Mouse (Mus musculus) c-Kit-negative CD71-positive TER-119-positive erythroid progenitor cells, embryonic 14.5 days (primary cell): ENCODE data around the gene Dctn5.
"Not testable (repeated sequence)": the region's sequence is repeated elsewhere in the genome, so short reads cannot be mapped to it uniquely, and the experiment has no call there.

ENCODE experiments used
- DNase-seq: peaks from one replicate; pipeline ENCODE4 v3.0.0-alpha.2; 2013; ENCODE audit warnings: low read depth, low spot score

Dctn5 gene

DNA sequence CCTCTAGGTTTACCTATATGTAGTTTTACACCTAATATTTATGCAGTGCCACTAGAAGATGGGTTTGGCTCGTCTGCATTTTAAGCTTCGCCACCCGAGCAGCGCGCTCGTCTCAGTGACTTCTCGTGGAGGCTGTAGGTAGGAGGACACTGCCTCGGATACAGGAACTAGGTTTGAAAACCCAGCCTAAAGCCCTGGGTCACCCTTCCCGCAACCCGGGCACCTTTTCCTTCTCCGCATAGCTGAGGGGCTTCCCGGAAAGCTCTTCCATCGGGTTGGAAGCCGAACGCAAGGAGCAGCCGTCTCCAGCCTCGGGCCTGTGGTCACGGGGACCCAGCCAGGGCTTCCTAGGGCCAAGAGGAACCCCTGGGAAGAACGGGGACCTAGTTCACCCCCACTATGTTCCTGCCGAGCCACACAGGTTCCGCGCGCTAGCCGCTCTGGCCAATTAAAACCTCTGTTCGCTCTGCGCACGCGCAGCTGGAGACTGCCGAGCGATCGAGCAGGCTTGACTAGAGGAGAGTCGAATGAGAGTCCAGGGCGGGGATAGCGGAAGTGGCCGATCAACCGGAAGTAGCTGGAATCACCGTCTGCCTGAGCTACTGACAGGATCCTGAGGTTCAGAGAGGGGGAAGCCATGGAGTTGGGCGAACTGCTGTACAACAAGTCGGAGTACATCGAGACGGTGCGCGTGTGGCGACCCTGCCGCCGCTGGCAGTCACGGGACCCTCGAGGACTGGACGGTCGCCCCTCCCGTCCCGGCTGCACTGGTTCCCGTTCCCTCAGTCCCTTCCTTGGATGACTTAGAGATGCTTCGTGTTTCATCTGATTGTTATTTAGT, at the start of gene Dctn5, which contains the start of gene Palb2:
Gene Dctn5 (plus strand): TSS at position 545 of the 841 bp plus-strand sequence.
Gene Palb2 (minus strand): TSS at position 489 of the 841 bp plus-strand sequence.
- peak; percentile 96 for DNase-seq

DNA sequence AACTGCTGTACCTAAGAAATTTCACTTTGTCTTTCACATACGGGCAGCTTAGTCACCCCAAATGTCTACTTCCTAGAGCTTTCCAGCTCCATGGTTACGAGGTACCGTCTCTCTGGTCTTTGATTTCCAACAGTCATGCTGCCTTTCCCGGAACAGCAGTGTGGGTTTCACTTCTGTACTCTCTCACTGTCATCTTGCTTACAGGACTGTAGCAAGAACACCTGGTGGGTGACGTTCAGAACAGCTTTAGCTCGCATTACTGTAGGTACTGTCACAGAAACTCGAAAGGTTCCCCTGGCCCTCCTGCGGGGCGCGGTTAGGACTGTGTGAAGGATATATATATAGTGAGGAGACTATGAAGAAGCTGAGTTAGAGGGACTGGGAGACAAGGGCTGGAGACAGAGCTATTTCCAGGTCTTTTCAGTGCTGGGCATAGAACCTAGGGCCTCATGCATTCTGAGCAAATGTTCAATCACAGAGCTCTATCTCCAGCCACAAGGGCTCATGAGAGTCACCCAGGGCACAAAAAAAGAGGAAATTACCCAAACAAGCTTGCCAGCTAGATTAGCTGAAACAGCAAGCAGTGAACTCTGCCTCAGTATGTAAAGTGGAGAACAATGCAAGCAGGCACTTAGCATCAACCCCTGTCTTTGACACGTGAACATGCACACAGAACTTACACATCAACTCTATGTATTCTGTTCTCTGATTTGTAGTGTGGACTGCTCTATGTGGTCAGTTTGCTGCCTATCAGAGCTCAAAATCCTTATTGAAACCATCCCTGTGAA, 45.5 kb upstream of the Dctn5 start:
- DNase-seq: no peak

DNA sequence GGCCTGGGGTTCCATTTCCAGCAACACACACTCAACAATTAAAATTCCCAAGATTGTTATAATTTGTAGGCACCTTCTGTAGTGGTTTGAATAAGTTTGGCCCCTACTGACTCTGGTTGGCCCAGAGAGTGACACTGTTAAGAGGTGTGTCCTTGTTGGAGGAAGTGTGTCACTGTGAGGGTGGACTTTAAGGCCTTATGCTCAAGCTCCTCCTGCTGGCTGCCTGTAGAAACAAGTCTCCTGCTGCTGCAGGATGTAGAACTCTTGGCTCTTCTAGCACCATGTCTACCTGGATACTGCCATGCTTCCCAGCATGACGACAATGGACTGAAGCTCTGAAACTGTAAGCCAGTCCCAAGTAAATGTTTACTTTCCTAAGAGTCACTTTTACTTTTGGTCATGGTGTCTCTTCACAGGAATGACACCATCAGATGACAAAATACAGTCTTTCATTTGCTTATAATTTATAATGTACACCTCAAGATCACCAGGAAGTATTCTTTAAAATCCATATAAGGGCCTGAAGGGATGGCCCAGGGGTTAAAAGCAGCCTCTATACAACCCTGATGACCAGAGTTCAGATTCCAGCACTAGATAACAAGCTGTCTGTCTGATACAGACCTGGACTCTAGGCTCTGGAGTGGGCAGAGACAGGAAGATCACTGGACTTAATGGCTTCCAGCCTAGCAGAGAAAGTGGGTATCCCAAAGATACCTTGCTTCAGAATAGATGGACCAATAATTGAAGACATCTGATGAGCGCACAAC, 38.1 kb upstream of the Dctn5 start:
- no peak for DNase-seq

DNA sequence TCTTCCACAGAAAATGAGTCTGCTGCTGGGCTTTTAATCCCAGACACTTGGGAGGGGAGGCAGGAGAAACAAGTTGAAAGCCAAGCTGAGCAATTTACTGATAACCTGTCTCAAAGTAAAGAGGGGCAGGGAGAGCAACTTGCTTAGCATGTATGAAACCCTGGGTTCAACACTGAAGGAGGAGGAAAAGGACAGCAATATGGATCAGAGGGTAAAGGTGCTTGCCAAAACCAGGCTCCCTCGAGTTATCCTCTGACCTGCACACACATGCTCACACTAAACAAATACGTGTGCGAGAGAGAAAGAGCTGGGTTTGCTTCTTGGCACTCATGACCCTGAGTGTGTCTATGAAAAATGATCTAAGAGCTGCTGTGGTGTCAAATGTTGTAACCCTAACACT, 34.8 kb upstream of the Dctn5 start:
- DNase-seq: no peak

DNA sequence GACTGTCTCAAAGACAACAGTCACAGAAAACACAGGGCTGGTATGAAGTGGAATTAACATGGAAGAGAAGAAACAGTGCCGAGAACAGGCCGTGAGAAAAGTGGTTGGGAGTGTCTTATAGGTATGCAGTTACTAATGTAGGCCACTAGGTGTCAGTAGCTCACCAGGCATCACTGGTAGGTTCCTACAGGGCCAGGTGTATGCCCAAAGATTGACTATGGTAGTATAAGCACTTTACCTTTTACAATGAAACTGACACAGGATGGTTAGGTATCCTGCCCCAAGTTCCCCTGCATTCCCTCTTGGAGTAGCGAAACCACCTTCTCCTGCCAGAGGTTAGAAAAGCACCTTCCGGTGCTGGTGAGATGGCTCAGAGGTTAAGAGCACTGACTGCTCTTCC, 33.6 kb upstream of the Dctn5 start:
- DNase-seq: peak; percentile 64

DNA sequence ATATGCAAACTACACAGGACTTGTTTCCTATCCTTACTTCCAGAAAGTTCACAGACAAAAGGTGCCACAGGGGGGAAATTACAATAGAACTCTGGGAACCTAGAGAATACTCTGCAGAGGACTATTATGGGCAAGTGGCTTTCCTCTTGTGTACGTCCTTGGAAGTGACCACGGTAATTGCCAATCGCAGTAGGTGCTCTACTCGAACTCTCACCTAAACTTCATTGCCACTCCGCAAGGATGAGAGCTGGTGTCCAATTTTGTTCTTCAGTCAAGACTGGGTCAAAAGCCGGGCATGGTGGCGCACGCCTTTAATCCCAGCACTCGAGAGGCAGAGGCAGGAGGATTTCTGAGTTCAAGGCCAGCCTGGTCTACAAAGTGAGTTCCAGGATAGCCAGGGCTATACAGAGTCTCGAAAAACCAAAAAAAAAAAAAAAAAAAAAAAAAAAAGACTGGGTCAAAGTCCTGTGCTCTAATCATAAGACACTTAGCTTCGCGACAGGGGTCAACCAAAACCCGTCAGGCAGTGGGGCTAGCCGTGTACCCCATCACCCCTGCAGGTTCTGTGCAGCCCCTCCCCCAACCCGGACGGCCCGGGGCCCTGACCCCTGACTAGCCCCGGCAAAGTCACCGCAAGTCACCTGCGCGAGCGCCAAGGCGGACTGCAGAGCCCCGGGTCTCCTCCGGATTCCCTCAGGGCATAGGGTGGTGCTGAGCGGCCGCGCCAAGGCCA, 31.7 kb upstream of the Dctn5 start:
- DNase-seq: not testable (repeated sequence)

DNA sequence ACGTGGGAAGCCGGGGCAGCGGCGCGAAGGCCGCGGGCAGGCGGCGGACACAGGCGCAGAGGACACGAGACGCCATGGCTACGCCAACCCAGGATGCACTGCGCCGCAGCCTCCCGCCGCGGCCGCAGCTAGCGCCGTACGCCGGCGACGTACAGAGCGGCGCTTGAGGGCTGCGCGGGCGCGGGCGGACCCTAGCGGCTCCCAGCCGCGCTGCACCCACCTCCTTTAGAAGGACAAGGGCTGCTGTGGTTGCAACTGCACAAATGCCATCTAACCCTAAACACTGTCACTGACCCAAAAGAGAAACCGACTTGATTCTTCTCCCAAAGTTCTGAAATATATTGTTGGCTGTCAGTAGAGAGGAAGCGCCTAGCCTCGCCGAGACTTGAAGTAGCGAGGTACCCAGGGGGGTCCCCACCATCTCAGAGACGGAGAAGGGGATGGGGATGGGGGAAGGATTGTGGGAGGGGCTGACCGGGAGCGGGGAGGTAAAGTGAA, 31.0 kb upstream of the Dctn5 start, which contains the start of gene Ndufab1:
Gene Ndufab1 (minus strand): TSS at position 140 of the 498 bp plus-strand sequence.
- peak; percentile 81 for DNase-seq

DNA sequence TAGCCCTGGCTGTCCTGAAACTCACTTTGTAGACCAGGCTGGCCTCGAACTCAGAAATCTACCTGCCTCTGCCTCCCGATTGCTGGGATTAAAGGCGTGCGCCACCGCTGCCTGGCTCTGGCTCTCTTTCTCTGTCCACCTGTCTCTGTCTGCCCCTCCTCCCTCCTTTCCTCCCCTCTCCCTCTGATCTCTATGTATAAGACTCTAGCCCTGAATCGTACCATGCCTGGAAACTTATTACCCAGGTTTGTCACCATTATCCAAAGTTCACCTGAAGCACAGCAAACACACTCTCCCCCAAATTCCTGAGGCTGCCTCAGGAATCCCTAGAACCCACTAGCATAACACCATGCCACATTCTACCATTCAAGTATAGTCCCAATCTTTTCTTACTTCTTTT, 24.6 kb upstream of the Dctn5 start:
- DNase-seq: no peak

DNA sequence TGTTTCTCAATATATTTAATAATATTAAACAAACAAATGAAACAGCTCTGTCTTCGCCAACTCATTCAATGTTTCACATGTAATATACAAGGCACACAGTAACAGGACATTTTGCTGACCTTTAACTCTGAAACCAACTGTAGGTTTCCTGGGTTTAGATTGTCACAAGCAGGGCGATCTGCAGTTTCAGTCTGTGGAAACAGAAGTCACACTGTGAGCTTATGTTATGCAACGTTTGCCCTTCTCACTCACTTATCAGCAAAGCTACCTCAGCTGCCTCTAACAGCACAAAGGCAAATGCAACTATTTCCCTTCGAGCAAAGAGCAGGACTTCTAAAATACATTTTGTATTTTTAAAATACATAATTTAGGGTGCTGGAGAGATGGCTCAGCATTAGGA, 9.3 kb upstream of the Dctn5 start:
- no peak for DNase-seq

DNA sequence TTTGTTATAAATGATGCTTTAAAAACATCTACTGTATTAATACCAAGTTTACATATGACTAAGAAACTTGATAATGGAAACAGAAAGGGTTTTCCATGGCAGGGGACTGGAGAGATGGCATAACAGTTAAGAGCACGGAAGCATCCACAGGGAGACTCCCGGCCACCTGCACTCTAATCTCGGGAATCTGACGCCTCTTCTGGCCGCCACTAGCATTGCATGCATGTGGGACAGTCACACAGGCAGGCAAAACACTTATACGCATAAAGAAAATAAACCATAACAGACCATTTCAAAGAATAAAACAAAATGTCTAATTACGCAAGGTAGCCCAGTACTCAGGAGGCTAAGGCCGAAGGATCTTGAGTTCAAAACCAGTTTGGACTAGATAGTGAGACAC, 7.2 kb upstream of the Dctn5 start:
- DNase-seq: no peak

DNA sequence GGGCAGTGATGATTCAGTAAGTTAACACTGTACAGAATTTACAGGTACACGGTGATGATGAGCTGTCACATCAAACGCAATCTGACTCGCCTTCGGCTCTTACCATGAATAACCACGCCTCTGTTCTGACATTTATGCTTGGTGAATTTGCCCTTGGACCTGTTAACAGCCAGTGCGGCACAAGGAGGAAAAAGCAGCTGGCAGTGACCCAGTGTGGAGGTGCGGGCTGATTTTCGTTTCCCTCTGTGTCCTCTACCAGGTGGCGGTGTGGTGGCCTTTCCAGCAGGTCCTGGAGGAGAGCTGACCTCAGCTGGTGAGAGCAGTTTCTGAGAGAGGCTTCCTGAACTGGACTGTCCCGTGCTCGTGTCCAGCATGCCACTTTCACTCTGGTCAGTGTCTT, 5.9 kb upstream of the Dctn5 start:
- DNase-seq: no peak

DNA sequence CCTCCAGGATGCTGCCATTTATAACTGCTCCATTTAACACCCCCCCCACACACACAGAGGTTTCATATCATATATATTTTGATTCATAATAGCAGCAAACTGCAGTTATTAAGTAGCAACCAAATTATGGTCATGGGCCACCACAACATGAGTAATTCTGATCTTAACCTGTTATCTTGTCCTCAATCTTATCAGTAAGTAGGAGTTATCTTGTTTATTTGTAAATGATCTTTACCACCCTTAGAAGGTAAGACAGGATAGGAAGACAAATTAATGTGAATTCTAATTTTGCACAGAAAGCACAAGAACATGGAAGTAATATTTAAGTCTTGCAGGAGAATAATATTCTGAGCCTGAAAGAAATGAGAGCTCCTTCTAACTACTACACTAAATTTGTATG, 1.0 kb upstream of the Dctn5 start:
- no peak for DNase-seq

DNA sequence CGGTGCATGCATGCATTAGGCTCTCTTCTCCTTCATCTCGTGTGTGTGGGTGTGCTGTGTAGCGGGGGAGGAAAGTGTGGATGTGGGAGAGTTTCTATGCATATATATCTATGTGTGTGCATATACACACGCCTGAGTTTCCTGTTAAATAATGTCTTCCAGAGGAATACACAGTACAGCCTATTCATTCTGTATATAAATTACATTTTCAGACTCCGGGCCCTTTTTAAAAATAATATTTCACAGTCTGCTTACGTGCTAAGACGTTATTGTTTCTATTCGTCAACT, 441 bp downstream of the Dctn5 start:
- DNase-seq: no peak

DNA sequence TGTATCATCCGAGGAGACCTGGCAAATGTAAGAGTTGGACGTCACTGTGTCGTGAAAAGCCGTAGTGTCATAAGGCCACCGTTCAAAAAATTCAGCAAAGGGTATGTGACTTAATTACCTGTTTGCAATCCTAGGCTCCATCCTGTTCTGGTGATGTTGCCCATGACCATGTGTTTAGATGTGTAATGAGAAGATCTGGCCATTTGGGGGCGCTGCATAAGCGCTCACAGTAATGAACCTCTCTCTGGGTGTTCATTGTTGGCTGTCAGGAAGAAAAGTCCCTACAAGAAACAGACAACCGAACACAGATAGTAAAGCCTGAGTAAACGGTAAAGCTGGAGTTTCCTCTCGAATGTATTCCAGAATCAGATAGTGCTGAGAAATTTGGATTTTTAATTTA, 2.2 kb downstream of the Dctn5 start:
- DNase-seq: no peak

DNA sequence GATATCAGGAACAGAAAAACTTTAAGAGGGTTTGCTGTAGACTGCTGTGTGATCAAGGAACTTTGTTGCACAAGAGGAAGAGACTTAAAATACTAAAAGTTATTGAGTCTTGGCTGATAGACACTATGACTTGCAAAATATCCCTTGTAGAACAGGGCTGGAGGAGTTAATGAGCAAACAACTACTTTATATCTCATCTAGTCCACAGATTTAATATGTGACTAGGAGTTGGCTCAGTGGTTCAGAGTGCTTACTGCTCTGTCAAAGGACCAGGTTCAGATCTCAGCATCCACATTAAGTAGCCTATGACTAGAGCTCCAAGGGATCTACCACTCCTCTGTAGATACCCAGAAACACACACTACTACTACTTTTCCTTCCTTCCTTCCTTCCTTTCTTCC, 4.2 kb downstream of the Dctn5 start:
- DNase-seq: no peak

DNA sequence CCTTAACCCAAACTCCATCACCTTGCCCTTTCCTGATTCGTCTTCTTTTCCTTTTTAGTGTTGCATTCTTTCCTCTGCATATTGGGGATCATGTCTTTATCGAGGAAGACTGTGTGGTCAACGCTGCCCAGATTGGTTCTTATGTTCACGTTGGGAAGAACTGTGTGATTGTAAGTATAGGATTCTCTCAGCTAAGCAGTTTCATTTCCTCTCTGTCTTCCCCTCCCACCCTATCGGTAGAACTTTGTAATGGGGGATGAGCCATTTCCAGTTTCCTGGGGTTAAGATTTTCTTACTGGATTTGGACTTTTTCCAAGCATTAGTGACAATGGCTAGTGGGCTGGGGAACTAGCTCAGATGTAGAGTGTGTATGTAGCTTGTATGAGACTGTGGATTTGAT, 5.3 kb downstream of the Dctn5 start:
- no peak for DNase-seq

DNA sequence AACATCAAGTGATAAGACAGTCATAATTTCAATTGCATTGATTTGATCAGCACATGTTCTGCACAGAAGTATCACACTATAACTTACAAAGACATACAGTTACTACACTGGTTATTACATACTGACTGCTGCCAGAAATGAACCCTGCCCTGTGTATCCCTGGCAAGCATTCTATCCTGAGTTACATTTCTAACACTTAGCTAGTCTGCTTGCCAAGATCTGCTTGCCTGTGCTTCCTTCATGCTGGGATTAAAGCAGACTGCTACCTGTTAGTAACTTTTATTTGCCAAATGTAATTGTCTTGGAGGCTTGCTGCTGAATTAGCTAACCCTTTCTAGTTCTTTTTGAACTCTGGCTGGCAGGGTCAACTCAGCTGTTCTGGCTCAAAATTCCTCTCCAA, 8.2 kb downstream of the Dctn5 start:
- DNase-seq: no peak

DNA sequence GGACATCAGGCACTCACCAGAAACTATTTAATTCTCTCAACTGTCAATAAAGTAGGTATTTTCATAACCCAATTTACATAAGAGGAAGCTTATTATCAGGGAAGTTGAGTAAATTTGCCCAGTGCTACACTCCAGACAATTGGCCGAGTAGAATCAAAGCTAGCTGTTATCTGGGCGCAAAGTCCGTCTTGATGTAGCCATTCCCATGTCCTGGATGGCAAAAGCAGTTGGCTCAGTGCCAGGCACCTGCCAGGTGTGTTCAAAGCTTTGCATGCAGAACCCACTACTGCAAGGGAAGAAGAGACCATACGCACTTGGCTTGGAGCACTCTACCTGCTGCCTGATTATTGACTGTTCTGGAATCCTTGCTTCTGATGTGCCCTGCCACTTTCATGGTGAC, 19.6 kb downstream of the Dctn5 start:
- DNase-seq: no peak

DNA sequence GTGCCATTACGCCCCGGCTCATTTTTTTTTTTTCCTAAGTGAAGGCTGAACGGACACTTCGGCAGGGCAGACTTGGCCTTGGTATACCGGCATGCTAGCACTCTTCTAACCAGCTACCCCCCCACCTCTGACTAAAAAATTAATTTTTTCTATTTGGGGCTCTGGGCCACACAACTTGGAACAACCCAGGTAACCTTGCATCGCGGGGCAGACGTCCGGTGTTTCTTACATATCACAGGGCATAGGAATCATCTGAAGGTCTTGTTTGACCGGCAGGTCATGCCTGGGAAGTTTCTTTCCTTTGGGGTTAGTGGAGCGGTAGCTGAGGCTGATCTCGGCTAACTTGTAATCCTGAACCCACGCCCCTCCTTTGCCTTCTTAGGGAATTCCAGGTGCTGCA, 25.6 kb downstream of the Dctn5 start:
- DNase-seq: no peak

DNA sequence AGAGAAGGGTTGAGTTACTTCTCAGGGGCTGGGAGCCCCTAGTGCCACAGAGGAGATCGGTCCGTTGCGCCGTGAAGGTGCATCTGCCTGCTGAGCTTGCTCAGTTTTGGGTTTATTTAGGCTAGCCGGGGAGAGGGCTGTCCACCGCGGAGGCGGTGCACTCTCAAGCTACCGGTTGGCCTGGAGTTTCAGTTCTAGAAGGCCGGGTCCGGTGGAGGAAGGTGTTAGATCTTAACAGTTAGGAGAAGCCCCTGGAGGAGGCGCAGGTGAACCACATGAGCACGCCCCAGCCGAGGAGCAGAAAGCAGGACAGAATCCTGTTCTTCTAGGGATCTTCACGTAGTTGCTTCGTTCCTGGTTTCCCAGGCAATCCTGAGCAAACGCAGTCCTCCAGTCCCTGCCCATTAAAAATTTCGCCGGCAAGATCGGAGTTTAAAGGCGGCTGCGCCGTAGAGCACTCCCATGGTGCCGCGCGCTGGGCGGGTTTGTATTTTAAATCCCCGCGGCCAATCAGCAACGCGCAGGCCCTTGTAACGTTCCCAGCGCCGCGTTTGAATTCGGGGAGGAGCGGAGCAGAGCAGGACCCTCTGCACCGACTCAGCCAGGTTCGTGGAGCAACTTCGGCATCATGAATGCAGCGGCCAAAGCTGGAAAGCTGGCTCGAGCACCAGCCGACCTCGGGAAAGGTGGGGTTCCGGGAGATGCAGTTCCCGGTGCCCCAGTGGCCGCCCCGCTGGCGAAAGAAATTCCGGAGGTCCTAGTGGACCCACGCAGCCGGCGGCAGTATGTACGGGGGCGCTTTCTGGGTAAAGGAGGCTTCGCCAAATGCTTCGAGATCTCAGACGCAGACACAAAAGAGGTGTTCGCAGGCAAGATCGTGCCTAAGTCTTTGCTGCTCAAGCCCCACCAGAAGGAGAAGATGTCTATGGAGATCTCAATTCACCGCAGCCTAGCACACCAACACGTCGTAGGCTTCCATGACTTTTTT, 26.4 kb downstream of the Dctn5 start, which contains the start of gene Plk1:
Gene Plk1 (plus strand): TSS at position 525 of the 988 bp plus-strand sequence.
- peak; percentile 75 for DNase-seq
